Mouse (Mus musculus): ENCODE measurements around the gene Gm20903. TPM values are rescaled to one million over a fixed set of nuclear protein-coding genes. Genes with fewer than 3 reads are reported as not detected.

Gene Gm20903
- polyA plus RNA-seq (2012; rRNA removed), result not detected in 2 replicates

DNA sequence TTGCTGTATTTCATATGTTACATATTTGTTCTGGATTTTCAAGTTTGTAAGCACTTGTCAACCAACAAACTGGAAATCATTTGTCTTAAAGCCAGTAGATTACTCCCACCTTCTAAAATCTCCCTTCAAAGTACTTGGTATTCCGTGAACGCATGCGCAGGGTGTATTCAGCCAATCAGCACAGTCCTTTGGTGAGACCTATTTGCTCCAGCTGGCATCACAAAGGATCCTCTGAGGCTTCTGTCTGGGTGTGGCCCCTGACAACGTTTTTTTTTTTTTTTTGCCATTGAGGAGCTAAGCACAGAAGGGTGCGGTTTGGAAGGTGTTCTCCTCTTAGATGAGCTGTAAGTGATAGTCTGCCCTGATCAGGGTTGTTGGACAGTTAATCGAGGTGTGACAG is at the start of gene Gm20903:
Gm20903 (plus strand) TSS at position 301 of the 400 bp plus-strand sequence.

Measured in central nervous system, embryonic 18 days (tissue).